Mouse (Mus musculus) hindbrain, embryonic 13.5 days (tissue): Measurements from ENCODE around the gene Igf2bp3. TPM values are rescaled to one million over a fixed set of nuclear protein-coding genes. Genes with fewer than 3 reads are reported as not detected.

Experiments
- ATAC-seq: fragments of 200-750 bp; cut with Nextera tagmentation; 2 replicates; pipeline ENCODE4 v1.8.0; 2017; ENCODE audit warnings: moderate TSS enrichment; ENCODE audit not compliant: low FRiP score
- H3K27ac ChIP-seq: fragments of 300-500 bp; sonication (generic); 2 replicates; pipeline ENCODE4 v1.5.1; 2015; ENCODE audit warnings: inconsistent platforms, mild to moderate bottlenecking, moderate library complexity
- H3K27me3 ChIP-seq: fragments of 300-500 bp; sonication (generic); 2 replicates; pipeline ENCODE4 v1.6.1; 2015; ENCODE audit warnings: mild to moderate bottlenecking, inconsistent platforms
- H3K36me3 ChIP-seq: fragments of 300-500 bp; sonication (generic); 2 replicates; pipeline ENCODE4 v1.6.1; 2015; ENCODE audit warnings: mild to moderate bottlenecking, inconsistent platforms
- H3K4me1 ChIP-seq: fragments of 300-500 bp; sonication (generic); replicated peaks from 2 replicates; pipeline ENCODE4 v1.6.1; 2015; ENCODE audit warnings: inconsistent platforms
- H3K4me2 ChIP-seq: fragments of 300-500 bp; sonication (generic); 2 replicates; pipeline ENCODE4 v1.6.1; 2015; ENCODE audit warnings: inconsistent platforms, mild to moderate bottlenecking, moderate library complexity
- H3K4me3 ChIP-seq: fragments of 300-500 bp; sonication (generic); 2 replicates; pipeline ENCODE4 v1.5.1; 2015; ENCODE audit warnings: mild to moderate bottlenecking, inconsistent platforms
- H3K9ac ChIP-seq: fragments of 300-500 bp; sonication (generic); 2 replicates; pipeline ENCODE4 v1.6.1; 2015; ENCODE audit warnings: mild to moderate bottlenecking, inconsistent platforms
- H3K9me3 ChIP-seq: fragments of 300-500 bp; sonication (generic); 2 replicates; pipeline ENCODE4 v1.6.1; 2016; ENCODE audit warnings: inconsistent platforms
- WGBS: fragments of 180-500 bp; shearing (Covaris S2); methylation state at CpG from one replicate; pipeline ENCODE4 v1.1.7; 2015; 5-methylcytosine and 5-hydroxymethylcytosine counted together
- polyA plus RNA-seq: library from polyadenylated mRNA; unstranded; fragments of >200 nt; fragmentation: Nextera tagmentation; extraction: Ambion mirVana; gene quantifications from 2 replicates; pipeline ENCODE4 v1.2.1, GENCODE M21; 2015

The Igf2bp3 gene
- polyA plus RNA-seq, 1 experiment from 2014 or later = 45.0 TPM

DNA sequence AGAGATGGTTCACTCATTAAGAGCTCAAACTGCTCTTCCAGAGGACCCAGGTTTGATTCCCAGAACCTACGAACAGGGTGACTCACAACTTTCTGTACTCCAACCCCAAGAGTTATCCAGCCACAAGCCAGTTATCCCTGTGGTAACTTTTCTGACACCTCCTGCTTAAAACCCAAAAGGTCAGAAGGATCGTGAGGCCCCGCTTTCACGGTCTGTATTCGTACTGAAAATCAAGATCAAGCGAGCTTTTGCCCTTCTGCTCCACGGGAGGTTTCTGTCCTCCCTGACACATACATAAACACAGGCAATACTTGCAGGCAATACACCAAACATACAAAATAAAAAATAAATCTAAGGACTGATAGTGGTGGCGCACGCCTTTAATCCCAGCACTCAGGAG lies 21.6 kb upstream of the Igf2bp3 start:
- Histone ChIP-seq H3K9me3 (peaks cover 3% of the 10 kb centered on the region), H3K4me3 (no peak overlapping the region), H3K4me2 (no peak overlapping the region), H3K9ac (no peak overlapping the region), H3K27ac (no peak overlapping the region), H3K36me3 (peaks cover 5% of the 10 kb centered on the region), H3K27me3 (no peaks in the 10 kb centered on the region), H3K4me1 (no peaks in the 10 kb centered on the region)
- 63% methylated on average over 9 of the region's 9 CpGs for WGBS
- peak; percentile 86; the same call in 1 of the 2 replicates for ATAC-seq

DNA sequence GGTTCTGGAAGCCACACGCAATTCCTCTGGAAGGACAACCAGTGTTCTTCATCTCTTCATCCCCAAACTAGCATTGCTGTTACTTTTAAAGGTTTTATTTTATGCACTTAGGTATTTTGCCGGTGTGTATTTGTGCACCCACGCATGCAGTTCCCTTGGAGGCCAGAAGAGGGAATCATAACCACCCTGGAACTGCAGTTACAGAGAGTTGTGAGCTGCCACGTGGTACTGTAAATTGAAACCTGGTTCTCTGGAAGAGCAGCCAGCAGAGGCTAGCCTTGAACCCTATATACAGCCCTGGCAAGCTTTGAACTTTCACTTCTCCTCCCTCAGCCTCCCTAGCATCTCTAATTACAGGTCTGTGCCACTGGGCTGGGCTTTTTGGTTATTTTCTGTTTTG lies 18.6 kb upstream of the Igf2bp3 start:
- Histone ChIP-seq H3K27ac (no peak overlapping the region), H3K36me3 (no peaks in the 10 kb centered on the region), H3K9ac (no peak overlapping the region), H3K27me3 (no peaks in the 10 kb centered on the region), H3K9me3 (peaks cover 3% of the 10 kb centered on the region), H3K4me2 (no peak overlapping the region), H3K4me1 (no peaks in the 10 kb centered on the region), H3K4me3 (no peak overlapping the region)
- ATAC-seq = no peak
- 58% methylated on average over 4 of the region's 4 CpGs for WGBS

DNA sequence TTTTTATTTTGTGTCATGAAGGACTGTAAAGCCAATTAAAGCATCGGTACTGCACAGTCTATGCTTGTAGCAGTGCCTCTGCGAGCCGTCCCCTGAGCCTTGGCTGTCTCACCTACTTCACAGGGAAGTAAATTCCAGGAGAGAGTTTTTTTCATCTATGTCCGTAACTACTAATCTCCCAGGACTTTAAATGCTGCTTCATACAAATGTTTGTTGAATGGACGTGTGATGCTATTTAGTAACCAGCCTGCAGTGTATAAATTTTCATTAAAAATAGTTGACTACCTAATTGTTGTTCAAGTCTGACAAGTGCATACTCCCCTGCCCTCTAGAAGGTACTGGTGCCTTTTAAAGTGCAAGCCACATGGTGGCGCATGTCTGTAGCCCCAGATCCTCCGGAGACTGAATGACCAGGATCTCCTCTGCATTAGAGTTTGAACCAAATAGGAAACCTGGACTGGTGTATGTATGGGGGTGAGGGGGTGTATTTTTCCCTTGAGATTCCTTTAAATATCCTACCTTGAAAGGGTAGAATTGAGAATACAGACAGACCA lies 13.4 kb upstream of the Igf2bp3 start:
- 15% methylated on average over 7 of the region's 7 CpGs for WGBS
- H3K27ac ChIP-seq = no peak overlapping the region
- ATAC-seq = no peak
- no peak overlapping the region for H3K4me3 ChIP-seq
- H3K4me1 ChIP-seq = no peaks in the 10 kb centered on the region
- no peaks in the 10 kb centered on the region for H3K36me3 ChIP-seq
- no peak overlapping the region for H3K9ac ChIP-seq
- H3K27me3 ChIP-seq = no peaks in the 10 kb centered on the region
- H3K4me2 ChIP-seq = no peak overlapping the region
- H3K9me3 ChIP-seq = no peaks in the 10 kb centered on the region

DNA sequence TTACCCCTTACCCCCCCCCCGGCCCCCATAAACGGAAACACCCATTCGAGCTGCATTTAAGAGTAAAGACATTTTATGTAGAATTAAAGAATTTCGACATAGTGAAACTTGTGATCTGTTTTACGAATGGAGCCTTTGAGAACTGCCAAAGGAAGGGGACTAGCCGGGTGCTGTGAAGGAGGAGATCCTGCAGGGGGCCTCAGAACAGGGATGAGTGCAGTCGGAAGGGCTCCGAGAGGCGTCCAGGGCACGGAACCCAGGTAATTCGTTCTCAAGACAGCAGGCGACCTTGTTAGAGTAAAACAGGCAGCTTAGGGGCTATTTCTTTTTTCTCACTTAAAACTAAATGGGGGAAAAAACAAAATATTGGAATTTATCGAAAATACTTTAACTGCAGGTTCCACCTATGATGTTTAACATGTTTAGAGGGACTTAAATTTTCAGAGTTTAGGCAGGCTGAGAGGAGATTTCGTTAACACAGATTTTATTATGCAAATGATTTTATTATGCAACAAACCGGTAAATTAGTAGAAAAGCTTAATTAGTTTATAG lies 12.5 kb upstream of the Igf2bp3 start:
- Histone ChIP-seq H3K9me3 (no peaks in the 10 kb centered on the region), H3K9ac (no peak overlapping the region)

DNA sequence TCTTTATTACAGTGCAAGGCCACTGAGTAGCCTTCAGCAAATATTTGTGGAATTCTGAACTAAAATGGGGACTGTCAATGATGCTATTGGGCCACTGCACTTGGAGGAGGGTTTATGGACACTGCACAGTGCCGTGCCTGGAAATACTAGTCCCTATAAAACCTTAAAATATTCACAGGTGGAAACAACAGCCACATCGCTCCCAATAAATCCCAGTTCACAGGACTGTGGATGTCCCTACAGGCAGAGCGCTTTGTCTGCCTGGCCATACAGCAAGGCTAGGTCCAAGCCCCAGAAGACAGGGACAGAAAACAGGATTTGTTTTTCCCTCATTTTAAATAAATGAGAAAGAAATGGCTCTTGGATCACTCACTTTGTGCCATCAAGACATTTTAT lies 11.0 kb upstream of the Igf2bp3 start:
- Histone ChIP-seq H3K36me3 (no peaks in the 10 kb centered on the region), H3K4me3 (no peak overlapping the region), H3K9ac (no peak overlapping the region), H3K27ac (no peak overlapping the region), H3K4me2 (no peak overlapping the region), H3K4me1 (no peaks in the 10 kb centered on the region), H3K9me3 (no peaks in the 10 kb centered on the region), H3K27me3 (no peaks in the 10 kb centered on the region)
- no peak for ATAC-seq
- WGBS = 79% methylated on average over 3 of the region's 3 CpGs

More for the DNA sequence above, 12.5 kb upstream of the Igf2bp3 start:
- ATAC-seq = no peak
- WGBS = 11% methylated on average over 15 of the region's 15 CpGs
- 0 out of 2 replicates have a peak overlapping the region, but pooled peaks have one; percentile 27 for H3K4me2 ChIP-seq
- no peak overlapping the region for H3K27ac ChIP-seq
- no peaks in the 10 kb centered on the region for H3K36me3 ChIP-seq
- no peaks in the 10 kb centered on the region for H3K27me3 ChIP-seq
- no peak overlapping the region for H3K4me3 ChIP-seq
- H3K4me1 ChIP-seq = no peaks in the 10 kb centered on the region

DNA sequence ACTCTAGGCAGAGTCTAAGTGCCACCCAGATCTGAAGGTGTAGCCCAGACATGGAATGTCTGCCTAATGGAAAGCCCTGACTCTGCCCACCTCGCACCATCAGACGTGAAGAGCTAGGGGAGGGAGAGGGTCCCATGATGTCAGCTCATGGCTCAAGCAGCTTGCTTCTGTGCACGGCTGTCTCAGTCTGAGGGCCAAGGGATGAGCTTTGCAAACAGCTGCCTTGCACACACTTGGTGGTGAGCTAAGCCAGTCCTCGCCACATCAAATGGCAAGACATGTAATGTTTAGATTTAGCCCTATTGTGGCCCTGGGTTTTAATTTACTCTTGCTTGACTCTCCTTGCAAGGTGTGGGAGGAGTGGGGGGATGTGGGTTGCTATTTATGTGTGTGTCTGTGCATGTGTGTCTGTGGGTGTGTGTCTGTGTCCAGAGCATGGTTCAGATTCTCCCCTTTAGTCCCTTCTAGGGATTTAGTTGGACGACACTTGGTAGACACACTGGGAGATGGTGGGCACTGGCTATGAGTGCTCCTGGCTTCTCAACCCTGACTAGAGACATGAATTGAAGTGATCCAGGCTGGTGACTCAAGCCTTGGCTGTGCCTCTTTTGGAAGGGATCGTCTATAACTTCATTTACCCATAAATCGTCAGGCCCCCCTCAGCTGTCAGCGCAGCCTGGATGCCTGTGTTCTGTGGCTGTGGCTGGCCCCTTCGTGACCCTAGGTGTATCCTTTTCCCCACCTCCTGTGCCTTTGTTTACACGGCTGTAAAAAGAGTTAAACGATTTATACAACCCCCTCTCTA lies 10.4 kb upstream of the Igf2bp3 start:
- 0 out of 2 replicates have a peak, but pooled peaks cover under 1% of the 10 kb centered on the region for H3K4me1 ChIP-seq
- no peaks in the 10 kb centered on the region for H3K36me3 ChIP-seq
- H3K27ac ChIP-seq = no peak overlapping the region
- H3K4me3 ChIP-seq = no peak overlapping the region
- no peak for ATAC-seq
- no peaks in the 10 kb centered on the region for H3K27me3 ChIP-seq
- H3K4me2 ChIP-seq = no peak overlapping the region
- H3K9ac ChIP-seq = no peak overlapping the region
- WGBS = 68% methylated on average over 11 of the region's 11 CpGs
- no peaks in the 10 kb centered on the region for H3K9me3 ChIP-seq

DNA sequence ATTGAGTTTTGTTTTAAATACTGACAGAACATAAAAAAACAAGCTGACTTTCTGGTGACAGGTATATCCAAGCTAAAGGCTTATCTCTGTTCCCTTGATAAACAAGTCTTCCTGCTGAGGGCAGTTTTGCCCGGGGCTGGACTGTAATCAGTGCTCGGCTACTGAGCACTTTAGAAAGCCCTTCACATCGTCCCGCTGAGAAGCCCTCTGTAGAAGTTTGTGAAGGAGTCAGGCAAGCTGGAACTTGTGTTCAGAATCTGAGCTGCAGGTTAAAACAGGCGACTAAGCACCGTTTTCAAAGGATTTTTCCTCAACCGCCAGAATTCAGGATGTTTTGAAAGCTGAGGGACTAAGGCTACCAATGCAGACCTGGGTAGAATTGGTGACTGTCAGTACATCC lies 7.1 kb upstream of the Igf2bp3 start:
- no peak for ATAC-seq
- H3K27me3 ChIP-seq = no peaks in the 10 kb centered on the region
- 6% methylated on average over 7 of the region's 7 CpGs for WGBS
- no peak overlapping the region for H3K27ac ChIP-seq
- no peak overlapping the region for H3K4me2 ChIP-seq
- H3K36me3 ChIP-seq = no peaks in the 10 kb centered on the region
- H3K9ac ChIP-seq = no peak overlapping the region
- no peaks in the 10 kb centered on the region for H3K9me3 ChIP-seq
- H3K4me3 ChIP-seq = no peak overlapping the region
- H3K4me1 ChIP-seq = 0 out of 2 replicates have a peak, but pooled peaks cover 6% of the 10 kb centered on the region

DNA sequence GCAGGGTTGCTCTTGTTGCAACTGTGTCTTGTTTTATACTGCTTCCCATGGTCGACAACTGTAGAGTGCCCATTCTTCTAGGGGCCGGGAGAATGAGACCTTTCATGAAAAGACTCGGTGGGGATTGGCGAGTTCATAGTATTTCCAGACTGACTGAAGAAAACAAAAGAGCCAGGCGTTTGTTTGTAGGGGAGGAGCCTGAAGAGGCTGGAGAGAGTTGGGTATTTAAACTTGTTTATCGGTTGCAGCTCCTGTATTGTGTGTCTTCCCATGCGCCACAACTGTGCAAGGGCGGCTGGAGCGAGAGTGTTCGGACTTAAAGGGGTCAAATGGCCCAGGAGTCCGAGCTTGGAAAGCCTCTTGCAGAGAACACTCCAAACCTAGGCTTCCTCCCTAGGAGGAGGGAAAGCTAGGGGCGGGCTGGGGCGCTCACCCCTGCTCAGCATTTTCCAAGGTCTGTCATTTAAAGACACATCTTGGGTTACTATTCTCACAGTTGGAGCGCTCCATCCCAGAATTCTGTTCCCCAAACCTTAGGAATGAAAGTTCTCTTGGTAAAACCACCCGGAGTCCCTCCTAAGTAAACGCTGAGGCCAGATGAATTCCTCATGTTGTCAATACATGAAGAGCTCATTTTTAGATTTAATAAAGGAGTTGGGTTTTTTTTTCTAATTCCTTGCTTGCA lies 5.3 kb upstream of the Igf2bp3 start:
- Histone ChIP-seq H3K9me3 (no peaks in the 10 kb centered on the region), H3K4me1 (peaks cover 6% of the 10 kb centered on the region; the same call in 1 of the 2 replicates), H3K36me3 (no peaks in the 10 kb centered on the region), H3K9ac (no peak overlapping the region), H3K4me3 (peak overlapping the region; percentile 23), H3K4me2 (peak overlapping the region; percentile 45), H3K27me3 (no peaks in the 10 kb centered on the region), H3K27ac (no peak overlapping the region)
- no peak for ATAC-seq
- WGBS = 2% methylated on average over 16 of the region's 16 CpGs

DNA sequence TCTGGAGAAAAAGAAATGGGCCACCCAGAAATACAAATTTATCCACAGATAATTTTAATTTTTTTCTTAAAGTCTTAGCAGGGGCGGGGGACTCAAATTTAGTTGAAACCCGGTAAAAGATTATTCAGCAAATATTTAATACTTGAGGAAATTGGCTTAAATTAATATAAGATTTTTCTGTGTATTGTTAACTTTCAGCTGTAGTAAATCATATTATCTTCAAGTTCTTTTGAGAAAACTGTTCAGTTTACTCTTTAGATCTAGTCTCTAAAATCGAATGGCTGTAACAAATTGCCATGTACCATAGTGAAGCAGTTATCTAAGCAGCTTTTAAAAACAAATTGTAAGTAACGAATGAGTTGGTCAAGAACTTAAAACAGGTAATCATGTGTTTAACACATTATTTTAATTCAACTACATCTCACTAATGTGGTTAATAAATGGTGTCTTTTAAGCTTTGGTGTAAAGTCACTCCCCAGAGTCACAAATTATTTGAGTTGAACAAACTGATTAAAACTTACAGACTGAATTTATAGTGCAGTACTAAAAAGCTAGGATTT lies 4.3 kb upstream of the Igf2bp3 start:
- 7% methylated on average over 4 of the region's 4 CpGs for WGBS
- no peaks in the 10 kb centered on the region for H3K27me3 ChIP-seq
- H3K4me2 ChIP-seq = no peak overlapping the region
- no peaks in the 10 kb centered on the region for H3K36me3 ChIP-seq
- peaks cover 6% of the 10 kb centered on the region; the same call in 1 of the 2 replicates for H3K4me1 ChIP-seq
- no peak overlapping the region for H3K4me3 ChIP-seq
- no peak overlapping the region for H3K9ac ChIP-seq
- no peak for ATAC-seq
- no peaks in the 10 kb centered on the region for H3K9me3 ChIP-seq
- no peak overlapping the region for H3K27ac ChIP-seq

DNA sequence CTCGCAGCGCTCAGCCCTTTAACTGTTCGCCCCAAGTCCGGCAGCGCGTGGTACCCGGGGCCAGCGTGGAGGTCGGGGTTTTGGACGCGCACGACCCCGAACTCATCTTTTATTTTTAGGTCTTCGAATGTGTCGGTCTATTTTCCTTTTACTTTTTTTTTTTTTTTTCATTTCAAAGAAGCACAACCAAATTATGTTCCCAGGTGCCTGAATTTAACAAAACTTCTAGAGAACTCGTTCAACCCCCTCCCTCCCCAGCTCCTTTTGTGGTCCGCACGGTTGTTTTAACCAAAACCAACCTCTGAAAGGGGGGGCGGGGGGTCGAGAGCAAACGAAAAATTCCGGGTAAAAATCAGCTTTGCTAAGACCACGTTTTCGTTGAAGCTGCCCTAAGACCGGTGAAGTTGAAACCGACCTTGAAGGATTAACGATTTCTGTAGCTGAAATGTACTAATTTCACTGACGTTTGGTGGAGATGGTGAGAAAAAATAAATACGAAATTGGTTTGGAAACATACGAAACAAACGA lies 3.6 kb upstream of the Igf2bp3 start:
- Histone ChIP-seq H3K27me3 (no peaks in the 10 kb centered on the region), H3K4me2 (peak overlapping the region; percentile 71), H3K27ac (no peak overlapping the region), H3K4me3 (peak overlapping the region; percentile 58), H3K9ac (peak overlapping the region; percentile 43; the same call in 1 of the 2 replicates), H3K9me3 (no peaks in the 10 kb centered on the region), H3K4me1 (peaks cover 6% of the 10 kb centered on the region), H3K36me3 (no peaks in the 10 kb centered on the region)
- no peak for ATAC-seq
- WGBS = under 1% methylated on average over 31 of the region's 31 CpGs

DNA sequence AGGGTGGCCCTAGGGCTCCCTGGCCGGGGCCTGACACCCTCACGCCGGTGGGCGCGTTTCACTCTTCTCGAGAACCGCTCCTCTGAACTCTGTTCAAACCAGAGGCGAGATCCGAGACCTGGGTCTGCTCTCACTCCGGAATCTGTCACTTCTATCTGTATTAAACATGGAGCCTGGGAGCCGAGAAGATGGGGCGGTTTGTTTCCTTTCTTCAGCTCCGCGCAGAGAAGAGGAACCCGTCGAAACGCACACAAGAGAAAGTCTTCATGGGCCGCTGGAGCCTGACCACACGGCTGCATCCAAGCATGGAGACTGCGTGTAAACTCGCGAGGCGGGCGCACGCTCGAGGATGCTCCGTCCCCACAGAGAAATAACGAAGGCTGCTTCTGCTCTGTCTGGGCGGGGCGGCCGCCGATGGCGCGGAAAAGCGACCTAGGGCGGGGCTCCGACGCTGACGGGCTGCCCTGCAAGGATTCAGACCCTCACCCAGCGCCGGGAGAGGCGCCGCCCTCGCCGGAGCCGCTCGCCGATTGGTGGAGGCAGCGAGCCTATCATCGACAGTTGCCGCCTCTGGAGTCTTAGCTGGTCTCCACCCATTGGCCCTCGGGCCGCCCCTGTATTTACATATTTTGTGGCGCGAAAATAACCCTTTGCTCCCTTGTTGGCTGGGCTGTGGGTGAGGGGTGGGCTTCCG lies 3.0 kb upstream of the Igf2bp3 start:
- Histone ChIP-seq H3K4me2 (peak overlapping the region; percentile 71), H3K4me1 (peaks cover 13% of the 10 kb centered on the region), H3K9me3 (no peaks in the 10 kb centered on the region), H3K9ac (peak overlapping the region; percentile 70), H3K27me3 (no peaks in the 10 kb centered on the region), H3K36me3 (no peaks in the 10 kb centered on the region), H3K27ac (peak overlapping the region; percentile 91), H3K4me3 (peak overlapping the region; percentile 58)
- whole genome bisulfite sequencing = under 1% methylated on average over 56 of the region's 56 CpGs
- ATAC-seq = peak; percentile 93
